Mouse (Mus musculus) hindbrain, postnatal 0 days (tissue): Measurements from ENCODE around the gene Gm11627. TPM values are rescaled to one million over a fixed set of nuclear protein-coding genes. Genes with fewer than 3 reads are reported as not detected.

Experiments used
- ATAC-seq: fragments of 200-750 bp; cut with Nextera tagmentation; 2 replicates; pipeline ENCODE4 v1.8.0; 2017; ENCODE audit warnings: mild to moderate bottlenecking, moderate TSS enrichment, moderate library complexity
- DNase-seq: peaks from one replicate; pipeline ENCODE4 v3.0.0-alpha.2; 2015; ENCODE audit warnings: low spot score
- H3K27ac ChIP-seq: fragments of 300-500 bp; sonication (generic); 2 replicates; pipeline ENCODE4 v1.5.1; 2014; ENCODE audit warnings: mild to moderate bottlenecking
- H3K27me3 ChIP-seq: fragments of 300-500 bp; sonication (generic); 2 replicates; pipeline ENCODE4 v1.6.1; 2014; ENCODE audit warnings: low read length, mixed read lengths; ENCODE audit not compliant: insufficient read depth
- H3K36me3 ChIP-seq: fragments of 300-500 bp; sonication (generic); 2 replicates; pipeline ENCODE4 v1.6.1; 2014; ENCODE audit warnings: low read length, mixed read lengths; ENCODE audit not compliant: insufficient read depth
- H3K4me1 ChIP-seq: fragments of 300-500 bp; sonication (generic); 2 replicates; pipeline ENCODE4 v1.6.1; 2014; ENCODE audit warnings: antibody characterized with exemption, low read length, mixed read lengths; ENCODE audit not compliant: insufficient read depth
- H3K4me2 ChIP-seq: fragments of 300-500 bp; sonication (generic); 2 replicates; pipeline ENCODE4 v1.6.1; 2014; ENCODE audit warnings: low read depth, mild to moderate bottlenecking, low read length, moderate library complexity, mixed read lengths
- H3K4me3 ChIP-seq: fragments of 300-500 bp; sonication (generic); 2 replicates; pipeline ENCODE4 v1.5.1; 2014; ENCODE audit warnings: low read length
- H3K9ac ChIP-seq: fragments of 300-500 bp; sonication (generic); replicated peaks from 2 replicates; pipeline ENCODE4 v1.6.1; 2014; ENCODE audit warnings: mild to moderate bottlenecking, low read length, moderate library complexity, mixed read lengths
- H3K9me3 ChIP-seq: fragments of 300-500 bp; sonication (generic); 2 replicates; pipeline ENCODE4 v1.6.1; 2016; ENCODE audit warnings: low read length, mixed read lengths
- CTCF ChIP-seq: IDR thresholded peaks from 2 replicates; pipeline ENCODE4 v1.5.1; 2016; ENCODE audit warnings: antibody characterized with exemption, control low read depth, low read depth
- WGBS: fragments of 180-500 bp; shearing (Covaris S2); extraction: QIAGEN DNeasy Blood & Tissue Kit; methylation state at CpG from one replicate; pipeline ENCODE4 v1.1.7; 2014; 5-methylcytosine and 5-hydroxymethylcytosine counted together
- polyA plus RNA-seq: library from polyadenylated mRNA; unstranded; fragments of >200 nt; fragmentation: Nextera tagmentation; extraction: Ambion mirVana; gene quantifications from 2 replicates; pipeline ENCODE4 v1.2.1, GENCODE M21; 2015
- total RNA-seq: library from RNA; depleted of rRNA; stranded (reverse); fragments of >200 nt; gene quantifications from 2 replicates; pipeline ENCODE4 v1.2.3, GENCODE M21; 2014; rRNA removed

Gm11627 gene
- total and polyA plus RNA-seq, 2 experiments from 2014 or later: 5.2 TPM; not detected in 1

GRCm38 (mm10) chr11:102536210-102536609, 43.1 kb downstream of the Gm11627 start:
- Histone ChIP-seq H3K9ac (no peak overlapping the region), H3K4me3 (no peak overlapping the region), H3K4me2 (no peak overlapping the region), H3K36me3 (no peaks in the 10 kb centered on the region), H3K27ac (no peak overlapping the region), H3K4me1 (no peaks in the 10 kb centered on the region), H3K9me3 (no peaks in the 10 kb centered on the region), H3K27me3 (no peaks in the 10 kb centered on the region)
- WGBS: 52% methylated on average over 3 of the region's 3 CpGs
- no peak for TF ChIP-seq CTCF
- no peak for ATAC-seq
- DNase-seq: no peak

DNA sequence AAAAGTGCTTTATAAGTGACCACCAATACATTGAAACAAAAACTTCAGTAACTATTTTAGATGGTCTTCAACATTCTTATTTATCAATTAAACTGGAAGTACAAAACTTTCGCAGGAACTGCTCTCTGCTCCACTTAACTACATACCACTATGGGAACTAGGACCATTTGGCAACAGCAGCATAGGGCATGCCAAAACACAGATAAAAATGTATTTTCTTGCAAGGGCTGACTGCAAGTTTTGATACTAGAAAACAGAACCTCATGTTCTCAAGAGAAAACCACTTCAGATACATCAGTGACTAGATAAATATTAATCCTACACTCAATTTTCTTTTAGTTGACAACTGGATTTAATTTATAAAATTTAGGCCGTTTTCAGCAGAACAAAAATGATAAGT, 45.2 kb downstream of the Gm11627 start:
- no peak overlapping the region for H3K4me2 ChIP-seq
- DNase-seq (no peak), ATAC-seq (no peak)
- TF ChIP-seq CTCF: no peak
- no peaks in the 10 kb centered on the region for H3K4me1 ChIP-seq
- no peak overlapping the region for H3K9ac ChIP-seq
- no peaks in the 10 kb centered on the region for H3K9me3 ChIP-seq
- no peaks in the 10 kb centered on the region for H3K36me3 ChIP-seq
- WGBS: 88% methylated on average over 2 of the region's 2 CpGs
- H3K27me3 ChIP-seq: no peaks in the 10 kb centered on the region
- no peak overlapping the region for H3K27ac ChIP-seq
- H3K4me3 ChIP-seq: no peak overlapping the region

- ATAC-seq (no peak), DNase-seq (no peak)
- no peak overlapping the region for H3K4me3 ChIP-seq
- no peak overlapping the region for H3K9ac ChIP-seq
- no peaks in the 10 kb centered on the region for H3K27me3 ChIP-seq
- no peaks in the 10 kb centered on the region for H3K4me1 ChIP-seq
- TF ChIP-seq CTCF: no peak
- H3K4me2 ChIP-seq: no peak overlapping the region
- WGBS: 52% methylated on average over 5 of the region's 5 CpGs
- H3K27ac ChIP-seq: no peak overlapping the region
- H3K36me3 ChIP-seq: no peaks in the 10 kb centered on the region
- H3K9me3 ChIP-seq: no peaks in the 10 kb centered on the region
Observed at GRCm38 (mm10) chr11:102531425-102531824, 47.8 kb downstream of the Gm11627 start.

Other genes with a start within 250 kb of the Gm11627 start
- gene Slc4a1, start 213.3 kb downstream of the Gm11627 start, total RNA-seq: 0.22 and 0.84 TPM in 2 replicates
- gene Slc4a1, start 213.3 kb downstream of the Gm11627 start, polyA plus RNA-seq: 0.48 and 0.54 TPM in 2 replicates
- gene Rundc3a, start 186.1 kb downstream of the Gm11627 start, total RNA-seq: 310 and 349 TPM in 2 replicates
- gene Rundc3a, start 186.1 kb downstream of the Gm11627 start, polyA plus RNA-seq: 114 and 125 TPM in 2 replicates
- 169 and 194 TPM in 2 replicates for gene Slc25a39, start 171.5 kb downstream of the Gm11627 start, total RNA-seq
- gene Slc25a39, start 171.5 kb downstream of the Gm11627 start, polyA plus RNA-seq: 165 and 176 TPM in 2 replicates
- 85.6 and 98.5 TPM in 2 replicates for gene Grn, start 149.1 kb downstream of the Gm11627 start, total RNA-seq
- gene Grn, start 149.1 kb downstream of the Gm11627 start, polyA plus RNA-seq: 98.4 and 104 TPM in 2 replicates
- 546 and 699 TPM in 2 replicates for gene Fam171a2, start 131.8 kb downstream of the Gm11627 start, total RNA-seq
- 20.6 and 21.0 TPM in 2 replicates for gene Fam171a2, start 131.8 kb downstream of the Gm11627 start, polyA plus RNA-seq
- 3.5 and 5.6 TPM in 2 replicates for gene Itga2b, start 109.3 kb downstream of the Gm11627 start, total RNA-seq
- 13.7 and 14.2 TPM in 2 replicates for gene Itga2b, start 109.3 kb downstream of the Gm11627 start, polyA plus RNA-seq
- 21.0 and 21.3 TPM in 2 replicates for gene Gpatch8, start 23.1 kb downstream of the Gm11627 start, total RNA-seq
- gene Gpatch8, start 23.1 kb downstream of the Gm11627 start, polyA plus RNA-seq: 48.9 and 50.6 TPM in 2 replicates
- 31.7 and 34.5 TPM in 2 replicates for gene Fzd2, start 24.9 kb upstream of the Gm11627 start, total RNA-seq
- 6.0 and 6.5 TPM in 2 replicates for gene Fzd2, start 24.9 kb upstream of the Gm11627 start, polyA plus RNA-seq
- 0.65 TPM in 1 of 2 replicates, not detected in the other for gene Meioc, start 84.3 kb upstream of the Gm11627 start, total RNA-seq
- gene Meioc, start 84.3 kb upstream of the Gm11627 start, polyA plus RNA-seq: 0.24 and 0.32 TPM in 2 replicates
- gene Ccdc43, start 118.3 kb upstream of the Gm11627 start, total RNA-seq: 16.6 and 22.5 TPM in 2 replicates
- 28.1 and 30.7 TPM in 2 replicates for gene Ccdc43, start 118.3 kb upstream of the Gm11627 start, polyA plus RNA-seq
- 33.1 and 34.5 TPM in 2 replicates for gene Adam11, start 182.0 kb upstream of the Gm11627 start, total RNA-seq
- gene Adam11, start 182.0 kb upstream of the Gm11627 start, polyA plus RNA-seq: 17.2 and 17.8 TPM in 2 replicates
- 13.2 and 18.0 TPM in 2 replicates for gene Gjc1, start 240.2 kb upstream of the Gm11627 start, total RNA-seq
- 21.3 and 24.1 TPM in 2 replicates for gene Gjc1, start 240.2 kb upstream of the Gm11627 start, polyA plus RNA-seq